Mouse (Mus musculus): ENCODE data around the gene Esr1. TPM values are rescaled to one million over a fixed set of nuclear protein-coding genes. Genes with fewer than 3 reads are reported as not detected.

Esr1 gene
- 0.62 and 0.93 TPM in 2 replicates for polyA plus RNA-seq (2014; fragmentation: Nextera tagmentation; extraction: Ambion mirVana)

GRCm38 (mm10) chr10:4611386-4612155, at the start of gene Esr1:
TSS of gene Esr1 (plus strand) at chr10:4611593.
- Histone ChIP-seq H3K9ac (ENCODE audit: low read length) (peak within 1 kb of the TSS; percentile 34), H3K9me3 (ENCODE audit: control insufficient read depth, low read length) (no peaks in the 10 kb centered on the region), H3K4me1 (ENCODE audit: control insufficient read depth in 2 of 2, insufficient read depth in 2 of 2, low read length in 2 of 2) (peaks cover 0 to 5% of the 10 kb centered on the region in 2 experiments; a peak in 1 of 4 replicates), H3K36me3 (ENCODE audit: control insufficient read depth, insufficient read depth, low read length) (no peaks in the 10 kb centered on the region), H3K4me3 (ENCODE audit: control insufficient read depth in 1 of 2, insufficient read depth in 1 of 2, low read depth in 1 of 2, low read length in 2 of 2) (peak within 1 kb of the TSS; percentile 34 to 39), H3K27ac (replicated peaks in 1 of 2; ENCODE audit: control insufficient read depth in 1 of 2, insufficient read depth in 1 of 2, low read depth in 2 of 2, low read length in 2 of 2) (no peak within 1 kb of the TSS), H3K4me2 (ENCODE audit: low read length) (peak within 1 kb of the TSS; percentile 60), H3K27me3 (ENCODE audit: control insufficient read depth, insufficient read depth, low read length) (no peaks in the 10 kb centered on the region)
- WGBS: 46% methylated on average over 13 of the region's 13 CpGs
- ATAC-seq (ENCODE audit: insufficient number of reproducible peaks, insufficient read depth, low FRiP score, low read depth): no peak

GRCm38 (mm10) chr10:4565148-4565547, 46.2 kb upstream of the Esr1 start:
- no peaks in the 10 kb centered on the region for H3K27me3 ChIP-seq (ENCODE audit: control insufficient read depth, insufficient read depth, low read length)
- no peaks in the 10 kb centered on the region for H3K9me3 ChIP-seq (ENCODE audit: control insufficient read depth, low read length)
- no peak overlapping the region for H3K9ac ChIP-seq (ENCODE audit: low read length)
- H3K27ac ChIP-seq (replicated peaks in 1 of 2; ENCODE audit: control insufficient read depth in 1 of 2, insufficient read depth in 1 of 2, low read depth in 2 of 2, low read length in 2 of 2): no peak overlapping the region
- H3K4me1 ChIP-seq (ENCODE audit: control insufficient read depth in 2 of 2, insufficient read depth in 2 of 2, low read length in 2 of 2): no peaks in the 10 kb centered on the region
- H3K4me2 ChIP-seq (ENCODE audit: low read length): no peak overlapping the region
- no peaks in the 10 kb centered on the region for H3K36me3 ChIP-seq (ENCODE audit: control insufficient read depth, insufficient read depth, low read length)
- H3K4me3 ChIP-seq (ENCODE audit: control insufficient read depth in 1 of 2, insufficient read depth in 1 of 2, low read depth in 1 of 2, low read length in 2 of 2): no peak overlapping the region
- 88% methylated on average over 1 of the region's 1 CpGs for WGBS
- no peak for ATAC-seq (ENCODE audit: insufficient number of reproducible peaks, insufficient read depth, low FRiP score, low read depth)

- no peak for ATAC-seq (ENCODE audit: insufficient number of reproducible peaks, insufficient read depth, low FRiP score, low read depth)
These were observed 40.6 kb upstream of the Esr1 start for GRCm38 (mm10) chr10:4570778-4571177.

GRCm38 (mm10) chr10:4571304-4571703, 40.1 kb upstream of the Esr1 start:
- Histone ChIP-seq H3K27ac (replicated peaks in 1 of 2; ENCODE audit: control insufficient read depth in 1 of 2, insufficient read depth in 1 of 2, low read depth in 2 of 2, low read length in 2 of 2) (no peak overlapping the region), H3K4me2 (ENCODE audit: low read length) (no peak overlapping the region), H3K9ac (ENCODE audit: low read length) (no peak overlapping the region), H3K4me3 (ENCODE audit: control insufficient read depth in 1 of 2, insufficient read depth in 1 of 2, low read depth in 1 of 2, low read length in 2 of 2) (no peak overlapping the region), H3K9me3 (ENCODE audit: control insufficient read depth, low read length) (no peaks in the 10 kb centered on the region), H3K27me3 (ENCODE audit: control insufficient read depth, insufficient read depth, low read length) (no peaks in the 10 kb centered on the region), H3K36me3 (ENCODE audit: control insufficient read depth, insufficient read depth, low read length) (no peaks in the 10 kb centered on the region), H3K4me1 (ENCODE audit: control insufficient read depth in 2 of 2, insufficient read depth in 2 of 2, low read length in 2 of 2) (no peaks in the 10 kb centered on the region)
- ATAC-seq (ENCODE audit: insufficient number of reproducible peaks, insufficient read depth, low FRiP score, low read depth): no peak
- 82% methylated on average over 4 of the region's 4 CpGs for WGBS

More at GRCm38 (mm10) chr10:4570778-4571177, 40.6 kb upstream of the Esr1 start:
- WGBS: 91% methylated on average over 4 of the region's 4 CpGs
- Histone ChIP-seq H3K9ac (ENCODE audit: low read length) (no peak overlapping the region), H3K27me3 (ENCODE audit: control insufficient read depth, insufficient read depth, low read length) (no peaks in the 10 kb centered on the region), H3K36me3 (ENCODE audit: control insufficient read depth, insufficient read depth, low read length) (no peaks in the 10 kb centered on the region), H3K4me2 (ENCODE audit: low read length) (no peak overlapping the region), H3K4me1 (ENCODE audit: control insufficient read depth in 2 of 2, insufficient read depth in 2 of 2, low read length in 2 of 2) (no peaks in the 10 kb centered on the region), H3K9me3 (ENCODE audit: control insufficient read depth, low read length) (no peaks in the 10 kb centered on the region), H3K27ac (replicated peaks in 1 of 2; ENCODE audit: control insufficient read depth in 1 of 2, insufficient read depth in 1 of 2, low read depth in 2 of 2, low read length in 2 of 2) (no peak overlapping the region), H3K4me3 (ENCODE audit: control insufficient read depth in 1 of 2, insufficient read depth in 1 of 2, low read depth in 1 of 2, low read length in 2 of 2) (no peak overlapping the region)

GRCm38 (mm10) chr10:4581905-4582304, 29.5 kb upstream of the Esr1 start:
- H3K4me1 ChIP-seq (ENCODE audit: control insufficient read depth in 2 of 2, insufficient read depth in 2 of 2, low read length in 2 of 2): no peaks in the 10 kb centered on the region
- H3K27me3 ChIP-seq (ENCODE audit: control insufficient read depth, insufficient read depth, low read length): no peaks in the 10 kb centered on the region
- H3K9ac ChIP-seq (ENCODE audit: low read length): no peak overlapping the region
- no peaks in the 10 kb centered on the region for H3K9me3 ChIP-seq (ENCODE audit: control insufficient read depth, low read length)
- no peak overlapping the region for H3K27ac ChIP-seq (replicated peaks in 1 of 2; ENCODE audit: control insufficient read depth in 1 of 2, insufficient read depth in 1 of 2, low read depth in 2 of 2, low read length in 2 of 2)
- no peak overlapping the region for H3K4me3 ChIP-seq (ENCODE audit: control insufficient read depth in 1 of 2, insufficient read depth in 1 of 2, low read depth in 1 of 2, low read length in 2 of 2)
- H3K4me2 ChIP-seq (ENCODE audit: low read length): no peak overlapping the region
- ATAC-seq (ENCODE audit: insufficient number of reproducible peaks, insufficient read depth, low FRiP score, low read depth): no peak
- WGBS: 77% methylated on average over 5 of the region's 5 CpGs
- H3K36me3 ChIP-seq (ENCODE audit: control insufficient read depth, insufficient read depth, low read length): no peaks in the 10 kb centered on the region

GRCm38 (mm10) chr10:4586691-4587090, 24.7 kb upstream of the Esr1 start:
- Histone ChIP-seq H3K9me3 (ENCODE audit: control insufficient read depth, low read length) (no peaks in the 10 kb centered on the region), H3K4me2 (ENCODE audit: low read length) (no peak overlapping the region), H3K36me3 (ENCODE audit: control insufficient read depth, insufficient read depth, low read length) (no peaks in the 10 kb centered on the region), H3K27me3 (ENCODE audit: control insufficient read depth, insufficient read depth, low read length) (no peaks in the 10 kb centered on the region), H3K27ac (replicated peaks in 1 of 2; ENCODE audit: control insufficient read depth in 1 of 2, insufficient read depth in 1 of 2, low read depth in 2 of 2, low read length in 2 of 2) (no peak overlapping the region), H3K9ac (ENCODE audit: low read length) (no peak overlapping the region), H3K4me1 (ENCODE audit: control insufficient read depth in 2 of 2, insufficient read depth in 2 of 2, low read length in 2 of 2) (no peaks in the 10 kb centered on the region), H3K4me3 (ENCODE audit: control insufficient read depth in 1 of 2, insufficient read depth in 1 of 2, low read depth in 1 of 2, low read length in 2 of 2) (no peak overlapping the region)
- ATAC-seq (ENCODE audit: insufficient number of reproducible peaks, insufficient read depth, low FRiP score, low read depth): no peak
- 75% methylated on average over 6 of the region's 6 CpGs for WGBS

GRCm38 (mm10) chr10:4589576-4589975, 21.8 kb upstream of the Esr1 start:
- H3K36me3 ChIP-seq (ENCODE audit: control insufficient read depth, insufficient read depth, low read length): no peaks in the 10 kb centered on the region
- H3K27ac ChIP-seq (replicated peaks in 1 of 2; ENCODE audit: control insufficient read depth in 1 of 2, insufficient read depth in 1 of 2, low read depth in 2 of 2, low read length in 2 of 2): no peak overlapping the region
- no peak overlapping the region for H3K9ac ChIP-seq (ENCODE audit: low read length)
- no peak for ATAC-seq (ENCODE audit: insufficient number of reproducible peaks, insufficient read depth, low FRiP score, low read depth)
- 75% methylated on average over 4 of the region's 4 CpGs for WGBS
- no peaks in the 10 kb centered on the region for H3K4me1 ChIP-seq (ENCODE audit: control insufficient read depth in 2 of 2, insufficient read depth in 2 of 2, low read length in 2 of 2)
- no peaks in the 10 kb centered on the region for H3K27me3 ChIP-seq (ENCODE audit: control insufficient read depth, insufficient read depth, low read length)
- H3K9me3 ChIP-seq (ENCODE audit: control insufficient read depth, low read length): no peaks in the 10 kb centered on the region
- H3K4me2 ChIP-seq (ENCODE audit: low read length): no peak overlapping the region
- H3K4me3 ChIP-seq (ENCODE audit: control insufficient read depth in 1 of 2, insufficient read depth in 1 of 2, low read depth in 1 of 2, low read length in 2 of 2): no peak overlapping the region

- Histone ChIP-seq H3K27ac (replicated peaks in 1 of 2; ENCODE audit: control insufficient read depth in 1 of 2, insufficient read depth in 1 of 2, low read depth in 2 of 2, low read length in 2 of 2) (no peak overlapping the region), H3K36me3 (ENCODE audit: control insufficient read depth, insufficient read depth, low read length) (no peaks in the 10 kb centered on the region), H3K4me3 (ENCODE audit: control insufficient read depth in 1 of 2, insufficient read depth in 1 of 2, low read depth in 1 of 2, low read length in 2 of 2) (no peak overlapping the region), H3K9me3 (ENCODE audit: control insufficient read depth, low read length) (no peaks in the 10 kb centered on the region), H3K9ac (ENCODE audit: low read length) (no peak overlapping the region), H3K27me3 (ENCODE audit: control insufficient read depth, insufficient read depth, low read length) (no peaks in the 10 kb centered on the region), H3K4me1 (ENCODE audit: control insufficient read depth in 2 of 2, insufficient read depth in 2 of 2, low read length in 2 of 2) (no peaks in the 10 kb centered on the region), H3K4me2 (ENCODE audit: low read length) (no peak overlapping the region)
- ATAC-seq (ENCODE audit: insufficient number of reproducible peaks, insufficient read depth, low FRiP score, low read depth): no peak
- 75% methylated on average over 8 of the region's 8 CpGs for WGBS
These were observed 20.4 kb upstream of the Esr1 start for GRCm38 (mm10) chr10:4590956-4591355.
